Mouse (Mus musculus) liver, adult 2 months (tissue): ENCODE data around the gene Cd99l2.

Experiments
- CTCF ChIP-seq: fragments of 200-500 bp; IDR thresholded peaks from 2 replicates; pipeline ENCODE4 v1.5.1; 2011; ENCODE audit warnings: low read depth, low read length, control low read depth
- POLR2A ChIP-seq: fragments of 200-500 bp; IDR thresholded peaks from 2 replicates; pipeline ENCODE4 v1.6.1; 2011; ENCODE audit warnings: low read length, control low read depth; ENCODE audit not compliant: insufficient read depth; ENCODE audit errors: extremely low read depth

DNA sequence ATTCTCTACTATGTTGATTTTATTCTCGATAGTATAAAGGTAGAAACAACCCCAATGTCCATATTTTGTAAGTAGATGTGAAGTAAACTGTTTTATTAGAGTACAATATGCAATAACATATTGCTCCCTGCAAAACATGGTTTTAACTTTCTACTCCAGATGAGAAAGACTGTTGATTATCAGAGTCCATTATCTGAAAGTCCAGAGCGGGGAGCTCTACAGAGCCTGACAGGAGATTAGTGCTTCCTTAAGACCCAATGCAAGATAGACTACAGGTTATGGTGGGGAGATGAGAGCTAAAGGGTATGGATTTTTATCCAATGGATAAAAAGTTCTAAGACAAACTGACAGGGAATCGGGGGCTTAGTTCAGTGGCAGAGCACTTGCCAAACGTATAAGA is 26.6 kb upstream of the Cd99l2 start:
- no peak for TF ChIP-seq CTCF
- no peak for TF ChIP-seq POLR2A
